Mouse (Mus musculus) cerebellum, adult 2 months (tissue): ENCODE data around the gene Cdkn1c. TPM values are rescaled to one million over a fixed set of nuclear protein-coding genes. Genes with fewer than 3 reads are reported as not detected.

Source experiments
- DNase-seq, 2 experiments: peaks; one replicate each; pipeline ENCODE4 v3.0.0; 2021
- H3K27ac ChIP-seq: fragments of 200-500 bp; 2 replicates; pipeline ENCODE4 v1.5.1; 2012; ENCODE audit warnings: low read length, control low read depth, inconsistent platforms; ENCODE audit not compliant: insufficient read depth
- H3K27me3 ChIP-seq: fragments of 200-500 bp; 2 replicates; pipeline ENCODE4 v1.6.1; 2012; ENCODE audit warnings: inconsistent platforms, mild to moderate bottlenecking, low read length, moderate library complexity; ENCODE audit not compliant: control insufficient read depth, insufficient read depth
- H3K4me1 ChIP-seq: fragments of 200-500 bp; 2 replicates; pipeline ENCODE4 v1.6.1; 2011; ENCODE audit warnings: low read length; ENCODE audit not compliant: control insufficient read depth, insufficient read depth
- H3K4me3 ChIP-seq: fragments of 200-500 bp; replicated peaks from 2 replicates; pipeline ENCODE3; 2011; ENCODE audit warnings: mild to moderate bottlenecking, low read depth, low read length, control low read depth; ENCODE audit not compliant: insufficient read depth
- CTCF ChIP-seq: fragments of 200-500 bp; IDR thresholded peaks from 2 replicates; pipeline ENCODE4 v1.5.1; 2011; ENCODE audit warnings: low read depth, mild to moderate bottlenecking, control low read depth, low read length, moderate library complexity, borderline replicate concordance; ENCODE audit not compliant: insufficient read depth
- POLR2A ChIP-seq: fragments of 200-500 bp; IDR thresholded peaks from 2 replicates; pipeline ENCODE4 v1.6.1; 2011; ENCODE audit warnings: low read length, control low read depth, borderline replicate concordance; ENCODE audit not compliant: insufficient read depth
- WGBS: fragments of 180-500 bp; shearing (Covaris S2); methylation state at CpG from one replicate; pipeline ENCODE4 v1.1.7; 2018; 5-methylcytosine and 5-hydroxymethylcytosine counted together
- polyA plus RNA-seq: library from polyadenylated mRNA; depleted of rRNA; stranded (reverse); fragments of >200 nt; gene quantifications from 2 replicates; pipeline ENCODE4 v1.2.3, GENCODE M21; 2012

Gene Cdkn1c
- polyA plus RNA-seq, 1 experiment: 8.2 TPM

DNA sequence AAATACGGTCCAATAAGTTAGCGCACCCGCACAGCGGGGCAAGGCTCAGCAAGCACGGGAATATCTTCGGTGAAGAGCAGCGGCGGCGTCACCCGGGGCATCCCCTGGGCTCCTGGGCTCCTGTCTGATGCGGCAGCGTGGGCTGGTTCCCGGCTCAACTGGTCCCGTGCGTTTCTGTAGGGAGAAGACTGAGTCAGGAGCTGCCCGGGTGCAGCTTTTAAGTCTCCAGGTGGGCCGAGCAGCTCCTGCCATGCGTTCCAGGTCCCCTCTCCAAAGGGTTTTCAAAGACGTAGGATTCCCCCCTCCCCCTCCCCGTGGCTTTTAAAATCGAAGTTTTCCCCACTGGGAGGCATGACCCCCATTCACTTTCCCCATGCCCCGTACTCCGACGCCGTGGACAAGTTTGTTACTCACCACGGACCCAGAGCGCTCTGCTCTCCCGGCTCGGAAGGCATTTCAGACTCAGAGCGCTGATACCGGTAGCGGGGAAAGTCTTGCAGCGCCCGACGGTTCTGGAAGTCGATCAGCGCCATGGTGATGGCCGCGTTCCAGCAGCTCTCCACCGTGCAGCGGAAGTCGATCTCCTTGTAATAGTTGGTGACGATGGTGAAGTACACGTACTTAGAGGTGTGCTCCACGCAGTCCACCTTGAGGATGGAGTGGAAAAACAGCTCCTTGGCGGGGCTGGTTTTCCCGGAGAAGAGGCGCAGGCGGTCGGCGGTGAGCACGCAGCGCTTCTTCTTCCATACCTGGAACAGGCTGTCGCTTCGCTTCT is 41.0 kb upstream of the Cdkn1c start:
- 3% methylated on average over 55 of the region's 55 CpGs for WGBS
- Histone ChIP-seq H3K4me1 (no peaks in the 10 kb centered on the region), H3K27me3 (peaks cover 6% of the 10 kb centered on the region; the same call in 1 of the 2 replicates), H3K4me3 (peak overlapping the region; percentile 20), H3K27ac (no peak overlapping the region)
- DNase-seq: peak in 1 of 2 experiments; percentile 24
- TF ChIP-seq CTCF (no peak), POLR2A (no peak)

DNA sequence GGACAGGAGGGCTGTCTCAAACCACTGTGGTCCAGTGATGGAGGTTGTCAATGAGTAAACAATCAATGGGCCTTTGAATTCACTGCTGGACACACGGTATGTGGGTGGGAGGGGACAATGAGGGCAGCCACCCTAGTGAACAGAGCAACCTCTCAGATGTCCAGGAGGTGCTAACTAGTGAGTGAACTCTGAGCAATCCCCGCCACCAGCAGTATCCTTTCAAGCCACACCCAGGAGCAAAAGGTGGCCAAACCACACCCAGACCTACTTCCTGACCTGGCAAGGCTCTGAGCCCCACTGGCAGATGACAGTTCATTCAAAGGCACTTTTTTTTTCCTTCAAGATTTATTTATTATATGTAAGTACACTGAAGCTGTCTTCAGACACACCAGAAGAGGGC is 40.1 kb upstream of the Cdkn1c start:
- Histone ChIP-seq H3K4me3 (no peak overlapping the region), H3K27me3 (peaks cover 6% of the 10 kb centered on the region; the same call in 1 of the 2 replicates), H3K4me1 (no peaks in the 10 kb centered on the region), H3K27ac (no peak overlapping the region)
- TF ChIP-seq CTCF (no peak), POLR2A (no peak)
- no peak for DNase-seq
- WGBS: 74% methylated on average over 2 of the region's 2 CpGs

DNA sequence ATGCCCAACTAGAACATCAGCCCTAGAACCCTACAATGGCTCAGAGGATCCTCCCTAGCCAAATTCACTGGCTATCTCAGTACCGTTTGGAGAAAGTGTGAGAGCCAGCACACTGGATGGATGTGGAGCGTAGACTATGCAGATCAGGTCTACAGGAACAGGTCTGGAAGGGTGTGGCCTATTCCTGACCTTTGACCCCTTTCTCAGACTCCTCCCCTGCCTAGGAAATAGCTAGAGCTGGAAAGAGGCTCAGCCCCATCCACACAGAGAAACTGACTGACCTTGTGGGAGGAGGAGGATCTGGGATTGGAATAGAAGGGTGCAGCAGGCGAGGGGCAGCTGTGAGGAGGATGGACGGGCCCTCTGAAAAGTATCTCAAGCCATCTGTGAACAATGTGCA is 37.7 kb upstream of the Cdkn1c start:
- DNase-seq: no peak
- no peak for TF ChIP-seq POLR2A
- no peak for TF ChIP-seq CTCF
- Histone ChIP-seq H3K27me3 (peaks cover 6% of the 10 kb centered on the region; the same call in 1 of the 2 replicates), H3K4me3 (no peak overlapping the region), H3K4me1 (no peaks in the 10 kb centered on the region), H3K27ac (no peak overlapping the region)
- WGBS: 94% methylated on average over 4 of the region's 4 CpGs

- no peak for DNase-seq
- no peak overlapping the region for H3K27ac ChIP-seq
- TF ChIP-seq CTCF (no peak), POLR2A (no peak)
- H3K27me3 ChIP-seq: peaks cover 1% of the 10 kb centered on the region; the same call in 1 of the 2 replicates
- H3K4me3 ChIP-seq: no peak overlapping the region
- no peaks in the 10 kb centered on the region for H3K4me1 ChIP-seq
- 81% methylated on average over 8 of the region's 8 CpGs for WGBS
These were observed 34.5 kb upstream of the Cdkn1c start for GRCm38 (mm10) chr7:143495104-143495961.

- 81% methylated on average over 6 of the region's 6 CpGs for WGBS
- TF ChIP-seq POLR2A (no peak), CTCF (no peak)
These were observed 32.8 kb upstream of the Cdkn1c start for GRCm38 (mm10) chr7:143493616-143494126.

GRCm38 (mm10) chr7:143489735-143490134 is 28.9 kb upstream of the Cdkn1c start:
- Histone ChIP-seq H3K27me3 (no peaks in the 10 kb centered on the region; the same call in 1 of the 2 replicates), H3K27ac (no peak overlapping the region), H3K4me1 (no peaks in the 10 kb centered on the region), H3K4me3 (no peak overlapping the region)
- DNase-seq: no peak
- TF ChIP-seq POLR2A: no peak
- no peak for TF ChIP-seq CTCF
- 80% methylated on average over 6 of the region's 6 CpGs for WGBS

More at GRCm38 (mm10) chr7:143493616-143494126, 32.8 kb upstream of the Cdkn1c start:
- Histone ChIP-seq H3K27ac (no peak overlapping the region), H3K27me3 (no peaks in the 10 kb centered on the region; the same call in 1 of the 2 replicates), H3K4me3 (no peak overlapping the region), H3K4me1 (no peaks in the 10 kb centered on the region)
- no peak for DNase-seq

DNA sequence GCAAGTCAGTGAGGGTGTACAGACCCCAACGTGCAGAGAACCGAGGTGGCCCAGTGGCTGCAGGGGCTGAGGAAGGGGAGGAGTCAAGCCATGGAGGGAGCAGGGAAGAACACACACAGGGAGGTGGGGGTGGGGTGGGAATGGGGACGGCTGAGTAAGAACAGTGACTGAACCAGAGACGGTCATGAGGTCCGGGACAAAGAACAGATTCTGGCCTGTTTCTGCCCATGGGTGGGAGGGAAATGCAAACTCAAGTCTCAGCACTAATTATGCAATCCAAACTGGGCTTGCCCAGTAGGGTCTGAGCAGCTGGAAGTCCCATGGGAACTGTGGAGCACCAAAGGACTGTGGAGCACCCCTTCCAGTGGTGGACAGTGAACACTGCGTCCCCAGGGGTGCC is 21.7 kb upstream of the Cdkn1c start:
- no peak for TF ChIP-seq CTCF
- TF ChIP-seq POLR2A: no peak
- 13% methylated on average over 6 of the region's 6 CpGs for WGBS
- no peaks in the 10 kb centered on the region for H3K4me1 ChIP-seq

More for the DNA sequence above, 21.7 kb upstream of the Cdkn1c start:
- Histone ChIP-seq H3K27ac (no peak overlapping the region), H3K4me3 (no peak overlapping the region), H3K27me3 (no peaks in the 10 kb centered on the region)
- no peak for DNase-seq
